Mouse (Mus musculus): ENCODE results near the gene Entpd5. TPM values are rescaled to one million over a fixed set of nuclear protein-coding genes. Genes with fewer than 3 reads are reported as not detected.
"Not testable (repeated sequence)": the region's sequence is repeated elsewhere in the genome, so short reads cannot be mapped to it uniquely, and the experiment has no call there.

Entpd5 gene
- total RNA-seq, 2 experiments from 2014 or later = 24.9 to 26.3 TPM

DNA sequence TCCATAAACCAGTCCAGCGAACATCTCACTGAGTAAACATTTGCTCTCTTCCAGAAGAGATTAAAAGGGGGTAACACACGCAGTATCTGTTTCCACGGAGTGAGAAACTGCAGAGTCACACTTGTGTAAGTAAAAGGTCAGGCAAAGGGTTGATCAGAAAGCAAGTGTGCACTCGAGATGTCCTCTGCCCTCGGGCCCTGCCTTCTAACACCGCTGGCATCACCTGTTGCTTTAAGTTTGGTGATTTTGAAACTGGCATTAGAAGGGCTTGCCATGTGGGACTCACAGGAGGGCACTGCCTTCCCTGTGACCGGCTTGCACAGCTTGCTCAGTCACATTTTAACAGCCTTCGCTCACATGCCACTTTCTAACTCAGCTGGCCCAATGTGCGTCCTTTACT, 9.2 kb downstream of the Entpd5 start:
- no peak for DNase-seq (ENCODE audit: low spot score in 2 of 2)

DNA sequence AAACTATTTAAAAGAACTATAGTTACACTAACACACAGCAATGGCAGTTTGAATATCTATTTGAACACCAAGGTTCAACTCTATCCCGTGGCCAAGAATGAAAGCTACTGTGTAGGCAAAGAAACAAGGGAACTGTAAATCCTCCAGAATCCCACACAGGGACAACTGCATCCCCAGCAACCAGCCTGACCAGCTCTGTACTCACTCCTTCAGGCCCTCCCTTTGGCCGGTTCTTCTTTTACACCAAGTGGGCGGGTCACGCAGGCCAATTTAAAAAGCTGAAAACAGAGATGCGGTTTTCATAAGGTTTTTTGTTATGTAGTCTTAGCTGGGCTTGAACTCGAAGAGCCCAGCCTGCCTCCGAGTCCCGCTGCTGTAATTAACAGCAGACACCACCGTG, 9.7 kb downstream of the Entpd5 start:
- no peak for DNase-seq (ENCODE audit: low spot score in 2 of 2)

- no peak for DNase-seq (ENCODE audit: low spot score in 2 of 2)
Observed at GRCm38 (mm10) chr12:84398629-84399028, 10.2 kb downstream of the Entpd5 start.

DNA sequence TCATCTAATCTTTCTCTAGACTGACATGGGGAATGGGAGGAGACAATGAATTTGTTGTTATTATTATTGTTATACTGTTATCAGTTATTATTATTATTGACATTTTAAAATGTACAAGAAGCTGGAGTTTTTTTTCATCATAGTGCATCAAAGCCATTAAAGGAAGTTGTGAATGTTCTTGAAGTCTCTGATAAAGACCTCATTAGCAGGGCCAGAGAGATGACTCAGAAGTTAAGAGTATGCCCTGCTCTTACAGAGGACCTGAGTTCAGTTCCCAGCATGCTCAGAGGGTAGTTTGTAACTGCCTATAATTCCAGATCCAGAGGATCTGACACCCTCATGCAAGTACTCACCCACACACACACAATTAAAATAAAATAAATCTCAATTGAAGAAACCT, 11.1 kb downstream of the Entpd5 start:
- DNase-seq (ENCODE audit: low spot score in 2 of 2) = no peak

- DNase-seq (ENCODE audit: low spot score in 2 of 2) = no peak
Observed at GRCm38 (mm10) chr12:84396947-84397679, 11.7 kb downstream of the Entpd5 start.

GRCm38 (mm10) chr12:84393847-84394246, 15.0 kb downstream of the Entpd5 start:
- no peak for DNase-seq (ENCODE audit: low spot score in 2 of 2)

DNA sequence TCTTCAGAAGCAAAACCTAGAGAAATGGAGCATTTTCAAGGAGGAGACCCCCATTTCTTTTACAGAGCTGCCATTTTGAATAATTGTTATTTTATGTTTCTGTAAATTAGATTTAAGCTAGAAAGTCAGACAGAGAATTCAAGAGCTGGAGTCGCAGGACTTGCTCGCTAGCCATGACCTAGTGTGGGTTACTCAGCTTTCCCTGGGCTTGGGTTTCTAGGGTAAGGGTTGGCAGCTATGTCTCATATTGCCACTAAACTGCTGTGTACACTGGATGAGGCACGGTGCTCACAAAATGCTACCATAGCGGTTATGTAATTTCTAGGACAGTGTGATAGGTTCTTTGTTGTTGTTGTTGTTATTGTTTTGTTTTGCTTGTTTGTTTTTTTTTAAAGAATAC, 16.1 kb downstream of the Entpd5 start:
- no peak for DNase-seq (ENCODE audit: low spot score in 2 of 2)

GRCm38 (mm10) chr12:84390336-84390735, 18.5 kb downstream of the Entpd5 start:
- DNase-seq (ENCODE audit: low spot score in 2 of 2) = no peak

DNA sequence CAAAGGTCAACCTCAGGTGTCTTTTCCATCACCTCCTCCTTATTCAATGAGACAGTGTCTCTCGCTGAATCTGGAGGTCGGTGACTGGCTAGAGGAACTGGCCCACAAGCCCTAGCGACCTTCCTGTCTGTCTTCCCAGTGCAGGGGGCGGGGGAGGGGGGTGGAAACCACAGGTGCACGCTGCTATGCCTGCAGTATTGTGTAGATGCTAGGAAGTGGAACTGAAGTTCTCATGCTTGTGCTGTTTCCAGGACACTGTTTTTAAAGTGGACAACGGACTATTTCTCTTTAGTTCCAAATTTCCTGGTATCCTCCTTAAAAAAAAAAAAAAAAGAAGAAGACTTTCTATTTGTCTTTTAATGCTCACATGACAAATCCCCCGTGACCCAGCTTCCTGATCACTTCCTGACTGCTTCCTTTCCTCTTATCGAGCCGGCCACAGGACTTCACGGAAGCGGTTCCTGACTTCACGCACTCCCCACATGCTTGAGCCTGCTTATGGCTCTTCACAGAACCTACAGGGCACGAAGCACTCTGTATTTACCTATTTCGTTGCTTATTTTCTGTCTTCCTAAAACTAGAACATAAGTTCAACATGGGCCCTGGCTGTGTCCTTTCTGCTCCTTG, 19.9 kb downstream of the Entpd5 start:
- DNase-seq (ENCODE audit: low spot score in 2 of 2) = no peak

DNA sequence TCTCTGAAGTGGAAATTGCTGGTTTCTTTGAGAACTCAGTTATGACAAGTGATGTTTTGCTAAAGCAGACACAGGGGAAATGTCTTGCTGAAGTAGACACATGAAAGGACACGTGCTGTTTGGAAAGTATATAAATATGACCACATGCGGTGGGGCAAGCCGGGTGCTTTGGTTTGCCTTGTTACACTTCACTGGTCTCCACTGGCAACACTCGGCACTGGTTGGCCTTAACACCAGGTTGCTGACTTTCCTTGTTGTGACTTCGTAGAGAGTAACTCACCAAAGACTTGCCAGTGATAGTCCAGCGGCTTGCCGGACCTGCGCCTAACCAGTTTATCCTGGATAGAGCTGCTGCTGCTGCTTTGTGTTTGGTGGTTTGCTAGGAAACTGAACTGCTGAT, 20.7 kb downstream of the Entpd5 start:
- DNase-seq (ENCODE audit: low spot score in 2 of 2) = no peak

GRCm38 (mm10) chr12:84385408-84385807, 23.4 kb downstream of the Entpd5 start:
- no peak for DNase-seq (ENCODE audit: low spot score in 2 of 2)

DNA sequence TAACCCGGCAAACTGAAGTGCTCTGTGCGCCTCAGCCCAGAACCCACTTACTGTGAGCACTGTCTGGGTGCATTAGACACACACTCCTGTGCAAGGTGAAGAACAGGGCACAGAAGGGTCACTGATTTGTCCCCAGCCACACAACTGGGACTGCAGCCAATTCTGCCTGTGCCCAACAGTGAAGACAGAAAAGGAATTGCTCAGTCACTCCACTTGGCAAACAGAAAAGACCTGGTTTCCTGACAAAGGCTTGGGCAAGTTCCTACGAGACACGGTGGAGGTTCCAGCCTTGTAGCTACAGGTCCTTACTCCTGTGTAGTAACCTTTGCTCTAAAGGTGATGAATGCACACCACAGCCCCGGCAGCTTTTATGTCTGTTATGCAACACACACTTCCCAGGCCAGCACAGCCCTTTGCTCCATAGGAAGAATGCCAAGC, 24.2 kb downstream of the Entpd5 start:
- DNase-seq (ENCODE audit: low spot score in 2 of 2) = peak in 1 of 2 experiments; percentile 5

DNA sequence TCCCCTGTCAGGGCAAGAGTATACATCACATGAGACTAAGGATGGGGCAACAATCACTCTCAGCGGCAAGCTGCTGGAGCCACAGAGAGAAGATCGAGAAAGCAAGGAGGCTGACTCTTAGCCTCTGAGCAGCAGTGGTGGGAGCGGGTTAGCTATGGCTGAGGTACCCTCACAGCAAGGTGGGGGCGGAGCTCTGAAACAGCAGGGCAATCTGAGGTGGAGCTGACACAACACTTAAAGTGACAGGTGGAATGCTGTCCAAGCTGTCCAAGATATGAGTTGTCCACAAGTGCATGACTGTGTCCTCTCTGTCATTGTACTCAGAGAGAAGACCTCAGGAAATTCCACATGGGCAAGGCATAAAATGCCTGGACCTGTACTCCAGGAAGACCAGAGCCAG, 26.5 kb downstream of the Entpd5 start:
- no peak for DNase-seq (ENCODE audit: low spot score in 2 of 2)

DNA sequence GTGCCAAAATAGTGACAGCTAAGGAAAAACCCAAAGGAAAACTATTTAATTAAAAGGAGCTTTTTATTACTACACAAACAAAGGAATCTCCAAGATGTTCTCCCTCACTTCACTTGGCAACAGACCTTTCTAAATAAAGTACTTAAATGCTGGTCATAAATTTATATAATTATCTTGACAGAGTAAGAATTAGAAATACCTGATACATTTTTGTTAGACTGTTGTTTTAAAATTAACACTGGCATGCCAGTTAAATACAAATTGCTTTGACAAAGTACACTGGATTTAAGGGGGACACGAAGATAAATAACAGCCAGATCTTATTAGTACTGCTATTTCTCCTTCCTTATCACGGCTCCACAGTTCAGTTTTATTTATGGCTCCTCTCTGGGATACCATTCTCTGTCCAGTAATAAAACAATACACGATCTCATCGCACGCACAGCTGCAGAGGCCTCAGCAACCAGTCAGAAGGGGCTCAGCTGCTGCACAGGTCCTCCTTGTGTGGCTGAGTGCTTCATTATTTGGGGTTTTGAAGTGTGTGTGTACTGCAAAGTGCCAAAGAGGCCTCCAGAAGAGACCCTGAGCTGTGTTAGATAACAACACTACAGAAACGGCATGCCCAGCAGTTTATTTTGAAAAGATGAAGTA, 34.9 kb downstream of the Entpd5 start:
- DNase-seq (ENCODE audit: low spot score in 2 of 2) = no peak

GRCm38 (mm10) chr12:84371647-84372046, 37.2 kb downstream of the Entpd5 start:
- DNase-seq (ENCODE audit: low spot score in 2 of 2) = no peak

DNA sequence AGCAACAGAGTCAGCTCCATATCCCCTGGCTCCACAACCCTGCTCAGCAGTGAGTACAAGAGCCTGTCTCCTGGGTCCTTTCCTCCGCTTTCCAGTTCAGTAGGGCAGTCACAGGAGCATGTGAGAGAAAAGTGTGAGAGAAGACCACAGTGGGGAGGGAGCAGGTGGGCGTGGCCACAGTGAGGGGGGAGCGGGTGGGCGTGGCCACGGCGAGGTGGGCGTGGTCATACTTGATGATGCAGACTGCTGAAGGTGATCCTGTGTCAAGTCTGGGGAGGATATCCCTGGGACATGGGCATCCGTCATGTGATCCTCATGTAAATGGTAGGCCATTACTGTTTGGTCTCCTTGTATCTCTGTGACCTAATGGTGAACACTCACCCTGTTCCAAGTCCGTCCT, 41.9 kb downstream of the Entpd5 start:
- no peak for DNase-seq (ENCODE audit: low spot score in 2 of 2)

DNA sequence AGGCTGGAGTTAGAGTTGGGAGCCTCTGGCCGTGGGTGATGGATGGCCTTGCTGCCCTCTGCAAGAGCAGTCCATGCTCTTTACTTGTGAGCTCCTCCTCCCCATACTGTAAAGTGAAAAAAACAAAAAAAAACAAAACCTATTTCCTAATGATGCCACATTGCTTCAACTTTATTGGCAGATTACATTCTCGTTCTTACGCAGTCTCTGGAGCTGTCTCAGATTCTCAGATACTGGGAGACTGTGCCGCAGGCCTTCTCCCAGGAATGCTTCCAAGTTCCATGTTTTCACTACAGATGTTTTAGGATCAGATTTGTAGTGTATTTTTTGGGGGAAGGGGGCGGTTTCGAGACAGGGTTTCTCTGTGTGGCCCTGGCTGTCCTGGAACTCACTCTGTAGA, 43.7 kb downstream of the Entpd5 start:
- DNase-seq (ENCODE audit: low spot score in 2 of 2) = no peak

DNA sequence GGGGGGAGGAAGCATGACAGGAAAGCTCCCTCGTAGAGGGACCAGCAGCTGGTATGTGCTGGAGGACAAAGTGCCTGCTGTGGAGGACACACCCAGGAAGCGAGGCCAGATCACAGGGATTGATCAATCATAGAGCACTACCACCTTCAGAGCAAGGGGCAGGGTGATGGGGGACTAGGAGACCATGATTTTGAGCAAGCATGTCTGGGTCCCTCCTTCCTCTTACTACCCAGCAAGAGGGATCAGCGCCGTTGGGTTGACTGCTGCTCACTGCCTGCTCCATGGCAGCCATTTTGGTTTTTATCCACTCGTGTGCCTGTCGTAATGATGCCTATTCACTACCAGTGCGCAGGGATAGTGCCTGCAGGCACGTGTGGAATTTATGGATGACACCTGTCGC, 44.5 kb downstream of the Entpd5 start:
- no peak for DNase-seq (ENCODE audit: low spot score in 2 of 2)

DNA sequence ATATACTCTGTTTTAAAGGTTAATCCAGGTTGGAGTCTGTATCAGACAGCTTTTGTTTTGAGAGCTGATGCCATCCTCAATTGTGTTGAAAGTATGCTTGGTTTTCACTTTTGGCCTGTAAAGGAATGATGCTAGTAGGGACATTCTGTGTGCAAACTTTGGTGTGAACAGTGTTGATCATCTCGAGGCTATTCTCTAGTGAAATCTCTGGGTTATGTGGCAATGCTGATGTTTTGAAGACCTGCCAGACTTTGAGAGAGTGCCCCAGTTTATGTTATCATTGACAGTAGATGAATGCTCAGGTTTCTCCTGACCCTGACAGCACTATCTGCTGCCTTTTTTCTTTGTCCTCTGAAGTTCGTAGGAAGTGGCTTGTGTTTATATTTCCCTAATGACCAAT, 46.0 kb downstream of the Entpd5 start:
- no peak for DNase-seq (ENCODE audit: low spot score in 2 of 2)

- DNase-seq (ENCODE audit: low spot score in 2 of 2) = peak; percentile 89 to 97
Observed at GRCm38 (mm10) chr12:84361555-84362489, 47.0 kb downstream of the Entpd5 start, which contains the start of the genes Coq6 and Fam161b. Gene Coq6, plus strand, starts transcription at chr12:84361657. Gene Fam161b, minus strand, starts transcription at chr12:84361833.

DNA sequence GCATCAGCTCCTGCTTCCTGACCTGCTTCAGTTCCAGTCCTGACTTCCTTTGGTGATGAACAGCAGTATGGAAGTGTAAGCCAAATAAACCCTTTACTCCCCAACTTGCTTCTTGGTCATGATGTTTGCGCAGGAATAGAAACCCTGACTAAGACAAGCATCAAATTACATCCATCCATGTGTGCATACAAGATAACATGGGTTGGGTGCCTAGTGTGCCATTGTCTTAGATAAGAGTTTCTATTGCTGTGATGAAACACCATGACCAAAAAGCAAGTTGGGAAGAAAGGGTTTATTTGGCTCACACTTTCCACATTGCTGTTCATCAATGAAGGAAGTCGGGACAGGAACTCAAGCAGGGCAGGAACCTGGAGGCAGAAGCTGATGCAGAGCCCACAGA, 50.1 kb downstream of the Entpd5 start:
- not testable (repeated sequence) for DNase-seq (ENCODE audit: low spot score in 2 of 2)

Measured in layer of hippocampus, postnatal 14 days (tissue).